Mouse (Mus musculus) left cerebral cortex, adult 9 months (tissue): Measurements from ENCODE around the gene Nfix.
A peak's percentile ranks its signal among the peaks of the same experiment; 100 is the strongest.

ENCODE experiments used
- DNase-seq, 2 experiments: peaks; one replicate each; pipeline ENCODE4 v3.0.0; 2022; ENCODE audit warnings: low spot score in 2 of 2

The Nfix gene

GRCm38 (mm10) chr8:84702963-84703465 lies 97.1 kb downstream of the Nfix start:
- DNase-seq, result no peak

GRCm38 (mm10) chr8:84702561-84702960 lies 97.6 kb downstream of the Nfix start:
- no peak for DNase-seq

- no peak for DNase-seq
Measured at GRCm38 (mm10) chr8:84700941-84701911, 98.9 kb downstream of the Nfix start, which contains the start of gene Lyl1. Lyl1 (plus strand) TSS chr8:84701457.

GRCm38 (mm10) chr8:84700526-84700925 lies 99.6 kb downstream of the Nfix start:
- no peak for DNase-seq

- DNase-seq, result peak in 1 of 2 experiments; percentile 70
Measured at GRCm38 (mm10) chr8:84699861-84700322, 100.3 kb downstream of the Nfix start.

- DNase-seq, result no peak
Measured at GRCm38 (mm10) chr8:84698929-84699401, 101.2 kb downstream of the Nfix start.

- DNase-seq, result no peak
Measured at GRCm38 (mm10) chr8:84698288-84698687, 101.9 kb downstream of the Nfix start.

- no peak for DNase-seq
Measured at GRCm38 (mm10) chr8:84697166-84698130, 102.7 kb downstream of the Nfix start.

GRCm38 (mm10) chr8:84695140-84695539 lies 105.0 kb downstream of the Nfix start:
- DNase-seq, result no peak

GRCm38 (mm10) chr8:84693332-84693731 lies 106.8 kb downstream of the Nfix start:
- no peak for DNase-seq

- peak; percentile 83 to 94 for DNase-seq
Measured at GRCm38 (mm10) chr8:84689091-84689915, 110.8 kb downstream of the Nfix start.

- peak; percentile 58 to 77 for DNase-seq
Measured at GRCm38 (mm10) chr8:84687705-84688100, 112.4 kb downstream of the Nfix start, which contains the start of gene Nacc1. Nacc1 (minus strand) TSS chr8:84687862.

GRCm38 (mm10) chr8:84687003-84687704 lies 113.0 kb downstream of the Nfix start:
- no peak for DNase-seq

GRCm38 (mm10) chr8:84686191-84687002 lies 113.7 kb downstream of the Nfix start, which contains the start of gene Trmt1:
Trmt1 (plus strand) TSS chr8:84686307.
- no peak for DNase-seq

- DNase-seq, result no peak
Measured at GRCm38 (mm10) chr8:84684537-84684936, 115.6 kb downstream of the Nfix start.

GRCm38 (mm10) chr8:84682257-84682656 lies 117.9 kb downstream of the Nfix start:
- no peak for DNase-seq

GRCm38 (mm10) chr8:84681476-84681875 lies 118.7 kb downstream of the Nfix start:
- DNase-seq, result no peak

GRCm38 (mm10) chr8:84677305-84677704 lies 122.8 kb downstream of the Nfix start:
- DNase-seq, result no peak
